Mouse (Mus musculus) mesoderm, embryonic 11.5 days (tissue): ENCODE results near the gene Gm14685.
"Not testable (repeated sequence)": the region's sequence is repeated elsewhere in the genome, so short reads cannot be mapped to it uniquely, and the experiment has no call there.

ENCODE experiments used
- DNase-seq: peaks from one replicate; pipeline ENCODE4 v3.0.0-alpha.2; 2012; ENCODE audit warnings: low read depth, low spot score

Gene Gm14685

DNA sequence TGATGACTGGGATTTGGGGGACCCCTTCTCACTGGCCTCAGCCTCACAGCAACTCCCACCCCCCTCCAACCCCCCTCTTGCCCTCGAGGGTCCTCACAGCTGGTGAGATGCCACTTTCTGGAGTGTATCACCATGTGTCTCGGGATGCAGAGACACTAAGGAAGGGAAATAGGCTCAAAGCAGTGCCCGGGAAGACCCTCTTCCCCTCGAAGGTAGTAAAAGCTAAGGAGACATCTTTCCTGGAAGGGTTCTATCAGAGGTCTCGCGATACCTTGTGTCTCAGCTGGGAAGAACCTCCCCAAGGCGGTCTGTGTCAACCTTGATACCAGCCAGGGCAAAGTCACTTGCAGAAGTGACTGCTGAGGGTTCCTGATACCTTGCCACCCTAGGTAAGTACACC lies at the start of gene Gm14685:
Gene Gm14685 (plus strand): TSS at position 301 of the 400 bp plus-strand sequence.
- DNase-seq, result not testable (repeated sequence)

DNA sequence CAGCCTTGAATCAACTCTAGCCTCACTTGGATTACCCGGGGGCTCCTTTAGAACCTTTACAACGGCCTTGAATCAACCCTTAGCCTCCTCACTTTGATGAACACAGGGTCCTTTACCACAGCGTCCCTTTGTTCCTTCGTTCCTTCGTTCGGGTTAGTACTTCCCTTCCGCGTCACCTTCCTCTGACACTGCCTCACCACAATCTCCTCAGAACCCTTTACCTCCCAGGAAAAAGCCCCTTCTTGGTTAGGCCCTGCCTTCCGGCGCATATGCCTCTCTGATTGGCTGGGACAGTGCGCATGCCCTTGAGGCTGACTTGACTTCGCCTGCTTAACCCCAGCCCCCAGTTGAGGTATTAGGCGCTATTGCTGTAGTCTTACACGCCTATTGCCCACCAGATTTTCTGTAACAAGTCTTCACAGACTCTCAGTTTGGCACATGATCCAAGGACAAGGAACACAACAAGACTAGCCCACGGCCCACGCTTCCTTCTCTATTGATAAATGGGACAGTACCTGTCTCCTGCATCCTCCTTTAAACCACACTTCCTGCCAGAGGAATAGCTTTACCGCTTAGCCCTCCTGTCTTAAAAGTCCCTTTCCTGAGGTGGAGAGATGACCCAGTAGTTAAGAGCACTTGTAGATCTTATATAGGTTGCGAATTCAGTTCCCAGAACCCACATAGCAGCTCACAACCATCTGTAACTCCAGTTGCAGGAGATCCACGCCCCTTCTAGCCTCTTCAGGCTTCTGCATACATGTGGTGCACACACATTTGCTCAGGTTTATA lies 34.4 kb upstream of the Gm14685 start, which contains the start of gene Xlr4a:
Gene Xlr4a (minus strand): TSS at position 212 of the 789 bp plus-strand sequence.
- DNase-seq, result not testable (repeated sequence)

DNA sequence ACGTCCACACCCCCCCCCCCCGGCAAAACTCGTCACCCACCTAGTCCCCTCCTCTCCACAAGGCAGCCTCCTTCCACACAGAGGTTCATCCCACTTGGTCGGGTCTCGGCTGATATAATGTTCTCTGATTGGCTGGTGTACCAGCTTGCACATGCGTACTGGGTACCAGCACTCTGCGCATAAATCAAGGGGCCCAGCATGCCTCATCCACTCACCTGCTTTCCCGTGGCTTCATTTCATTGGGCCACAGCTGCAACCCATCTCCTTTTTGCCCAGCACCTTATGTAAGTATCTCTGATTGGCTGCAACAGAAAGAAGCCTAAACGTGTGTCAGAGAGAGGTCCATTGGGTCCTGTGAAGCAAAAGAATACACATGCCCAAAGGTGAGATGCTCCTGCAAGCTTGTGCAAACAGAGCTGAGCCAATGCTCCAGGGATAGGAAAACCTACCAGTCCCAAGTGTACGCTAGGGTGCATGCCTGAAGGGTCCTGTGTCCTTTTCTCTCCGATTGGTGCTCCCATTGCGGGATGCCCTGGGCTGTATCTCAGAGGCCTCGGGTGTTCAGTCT lies 19.8 kb upstream of the Gm14685 start, which contains the start of gene Xlr3a:
Gene Xlr3a (minus strand): TSS at position 155 of the 568 bp plus-strand sequence.
- not testable (repeated sequence) for DNase-seq

DNA sequence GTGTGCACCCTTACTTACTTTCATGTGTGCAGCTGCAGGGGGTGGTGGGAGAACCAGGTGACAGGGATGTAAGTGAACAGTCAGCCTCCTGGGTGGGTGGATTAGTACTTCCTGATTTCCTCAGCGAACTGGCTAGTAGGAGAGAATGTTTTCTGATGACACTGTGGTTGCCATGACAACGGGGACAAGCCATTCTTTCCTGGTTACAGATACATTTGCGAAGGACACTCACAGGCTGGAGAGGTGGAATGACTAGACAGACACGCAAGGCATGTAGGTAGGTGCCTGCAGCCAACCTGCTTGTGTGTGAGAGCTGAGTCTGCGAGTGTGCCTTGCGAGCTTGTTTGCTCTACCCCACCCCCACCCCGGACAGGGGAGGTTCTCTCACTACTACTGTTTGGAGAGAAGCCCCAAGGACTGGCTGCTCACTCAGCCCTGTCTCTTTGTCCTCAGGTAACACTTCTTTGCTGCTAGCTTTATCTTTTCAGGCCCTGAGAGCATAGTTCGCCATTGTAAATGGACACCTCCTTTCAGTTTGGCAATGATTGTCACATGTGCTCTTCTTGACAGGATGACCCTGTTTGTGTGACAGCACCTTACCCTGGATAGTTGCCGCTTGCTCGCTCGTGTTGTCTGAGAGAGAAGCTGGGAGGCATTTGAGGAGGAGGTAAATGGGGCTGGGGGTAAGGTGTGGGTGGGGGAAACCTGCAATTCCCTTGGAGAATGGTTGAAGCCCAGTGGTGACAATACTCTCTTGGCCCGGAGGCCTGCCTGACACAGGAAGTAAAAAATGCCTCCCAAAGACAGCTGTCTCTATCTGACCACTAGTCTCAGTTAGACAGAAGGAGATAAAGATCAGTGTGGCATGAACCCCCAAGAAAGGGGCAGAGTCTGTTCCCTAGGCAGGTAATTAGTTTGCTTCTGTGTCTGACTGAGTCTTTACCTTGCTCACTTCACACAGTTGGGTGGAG lies 6.3 kb downstream of the Gm14685 start:
- DNase-seq, result not testable (repeated sequence)

DNA sequence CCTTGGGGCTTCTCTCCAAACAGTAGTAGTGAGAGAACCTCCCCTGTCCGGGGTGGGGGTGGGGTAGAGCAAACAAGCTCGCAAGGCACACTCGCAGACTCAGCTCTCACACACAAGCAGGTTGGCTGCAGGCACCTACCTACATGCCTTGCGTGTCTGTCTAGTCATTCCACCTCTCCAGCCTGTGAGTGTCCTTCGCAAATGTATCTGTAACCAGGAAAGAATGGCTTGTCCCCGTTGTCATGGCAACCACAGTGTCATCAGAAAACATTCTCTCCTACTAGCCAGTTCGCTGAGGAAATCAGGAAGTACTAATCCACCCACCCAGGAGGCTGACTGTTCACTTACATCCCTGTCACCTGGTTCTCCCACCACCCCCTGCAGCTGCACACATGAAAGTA lies 26.4 kb downstream of the Gm14685 start:
- DNase-seq, result not testable (repeated sequence)

DNA sequence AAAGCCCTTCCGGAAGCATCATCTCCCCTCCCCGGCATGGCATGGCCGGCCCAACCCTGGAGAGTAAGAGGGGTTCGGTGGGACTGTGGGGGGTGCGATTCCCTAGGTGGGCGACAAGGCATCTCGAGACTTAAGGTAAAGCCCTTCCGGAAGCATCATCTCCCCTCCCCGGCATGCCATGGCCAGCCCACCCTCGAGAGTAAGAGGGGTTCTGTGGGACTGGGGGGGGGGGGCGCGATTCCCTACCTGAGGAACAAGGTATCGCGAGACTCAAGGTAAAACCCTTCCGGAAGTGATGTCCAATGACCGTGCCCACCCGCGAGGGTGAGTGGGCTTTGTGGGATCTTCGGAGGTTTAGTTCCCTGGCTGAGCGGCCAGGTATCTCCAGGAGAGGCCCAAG lies 31.6 kb downstream of the Gm14685 start, which contains the start of gene Xlr5b:
Gene Xlr5b (plus strand): TSS at position 301 of the 400 bp plus-strand sequence.
- not testable (repeated sequence) for DNase-seq

DNA sequence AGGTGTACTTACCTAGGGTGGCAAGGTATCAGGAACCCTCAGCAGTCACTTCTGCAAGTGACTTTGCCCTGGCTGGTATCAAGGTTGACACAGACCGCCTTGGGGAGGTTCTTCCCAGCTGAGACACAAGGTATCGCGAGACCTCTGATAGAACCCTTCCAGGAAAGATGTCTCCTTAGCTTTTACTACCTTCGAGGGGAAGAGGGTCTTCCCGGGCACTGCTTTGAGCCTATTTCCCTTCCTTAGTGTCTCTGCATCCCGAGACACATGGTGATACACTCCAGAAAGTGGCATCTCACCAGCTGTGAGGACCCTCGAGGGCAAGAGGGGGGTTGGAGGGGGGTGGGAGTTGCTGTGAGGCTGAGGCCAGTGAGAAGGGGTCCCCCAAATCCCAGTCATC lies 32.5 kb downstream of the Gm14685 start, which contains the start of gene DXBay18:
Gene DXBay18 (minus strand): TSS at position 101 of the 400 bp plus-strand sequence.
- DNase-seq, result not testable (repeated sequence)

DNA sequence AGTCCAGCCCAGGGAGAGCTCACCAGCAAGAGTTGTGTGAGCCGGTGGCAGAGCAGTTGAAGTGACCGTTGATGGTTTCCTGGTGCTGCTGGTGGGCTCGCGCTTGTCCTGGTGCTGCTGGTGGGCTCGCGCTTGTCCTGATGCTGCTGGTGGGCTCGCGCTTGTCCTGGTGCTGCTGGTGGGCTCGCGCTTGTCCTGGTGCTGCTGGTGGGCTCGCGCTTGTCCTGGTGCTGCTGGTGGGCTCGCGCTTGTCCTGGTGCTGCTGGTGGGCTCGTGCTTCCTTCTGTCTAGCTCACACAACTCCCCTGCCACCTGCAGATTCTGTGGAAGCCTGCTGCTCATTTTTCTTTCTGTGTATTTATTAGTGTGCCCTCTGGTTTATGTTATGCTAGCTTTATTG lies 60.0 kb downstream of the Gm14685 start, which contains the start of gene Spin2d:
Gene Spin2d (minus strand): TSS at position 101 of the 400 bp plus-strand sequence.
- not testable (repeated sequence) for DNase-seq
